Mouse (Mus musculus) hindbrain, embryonic 15.5 days (tissue): ENCODE results near the gene Scn10a. TPM values are rescaled to one million over a fixed set of nuclear protein-coding genes. Genes with fewer than 3 reads are reported as not detected.

Experiments used
- ATAC-seq: fragments of 200-750 bp; cut with Nextera tagmentation; 2 replicates; pipeline ENCODE4 v1.8.0; 2017; ENCODE audit warnings: low read depth, moderate number of reproducible peaks, moderate TSS enrichment; ENCODE audit not compliant: low FRiP score
- H3K27ac ChIP-seq: fragments of 300-500 bp; sonication (generic); replicated peaks from 2 replicates; pipeline ENCODE4 v1.5.1; 2015; ENCODE audit warnings: mild to moderate bottlenecking, inconsistent platforms
- H3K27me3 ChIP-seq: fragments of 300-500 bp; sonication (generic); 2 replicates; pipeline ENCODE4 v1.6.1; 2015; ENCODE audit warnings: control low read depth, inconsistent platforms
- H3K36me3 ChIP-seq: fragments of 300-500 bp; sonication (generic); 2 replicates; pipeline ENCODE4 v1.6.1; 2015; ENCODE audit warnings: control low read depth, inconsistent platforms
- H3K4me1 ChIP-seq: fragments of 300-500 bp; sonication (generic); replicated peaks from 2 replicates; pipeline ENCODE4 v1.6.1; 2015; ENCODE audit warnings: control low read depth, inconsistent platforms
- H3K4me2 ChIP-seq: fragments of 300-500 bp; sonication (generic); 2 replicates; pipeline ENCODE4 v1.6.1; 2015; ENCODE audit warnings: moderate library complexity, mild to moderate bottlenecking, inconsistent platforms
- H3K4me3 ChIP-seq: fragments of 300-500 bp; sonication (generic); 2 replicates; pipeline ENCODE4 v1.5.1; 2015; ENCODE audit warnings: mild to moderate bottlenecking, inconsistent platforms
- H3K9ac ChIP-seq: fragments of 300-500 bp; sonication (generic); 2 replicates; pipeline ENCODE4 v1.6.1; 2015; ENCODE audit warnings: inconsistent platforms
- H3K9me3 ChIP-seq: fragments of 300-500 bp; sonication (generic); 2 replicates; pipeline ENCODE4 v1.6.1; 2016; ENCODE audit warnings: control low read depth, inconsistent platforms
- WGBS: fragments of 180-500 bp; shearing (Covaris S2); methylation state at CpG from one replicate; pipeline ENCODE4 v1.1.7; 2015; 5-methylcytosine and 5-hydroxymethylcytosine counted together
- polyA plus RNA-seq: library from polyadenylated mRNA; unstranded; fragments of >200 nt; fragmentation: Nextera tagmentation; extraction: Ambion mirVana; gene quantifications from 2 replicates; pipeline ENCODE4 v1.2.1, GENCODE M21; 2015

Gene Scn10a
- 0.35 and 1.1 TPM in 2 replicates for polyA plus RNA-seq

GRCm38 (mm10) chr9:119719222-119719621 is at the start of gene Scn10a:
TSS of gene Scn10a (minus strand) at chr9:119719322.
- Histone ChIP-seq H3K27ac (no peak within 1 kb of the TSS), H3K9me3 (no peaks in the 10 kb centered on the region), H3K4me1 (no peaks in the 10 kb centered on the region), H3K4me2 (no peak within 1 kb of the TSS), H3K4me3 (no peak within 1 kb of the TSS), H3K36me3 (no peaks in the 10 kb centered on the region), H3K9ac (no peak within 1 kb of the TSS), H3K27me3 (no peaks in the 10 kb centered on the region)
- 84% methylated on average over 11 of the region's 11 CpGs for WGBS
- ATAC-seq = no peak

GRCm38 (mm10) chr9:119768585-119768984 is 49.5 kb upstream of the Scn10a start:
- Histone ChIP-seq H3K4me3 (no peak overlapping the region), H3K4me1 (no peaks in the 10 kb centered on the region), H3K36me3 (no peaks in the 10 kb centered on the region), H3K4me2 (no peak overlapping the region), H3K27ac (no peak overlapping the region), H3K9me3 (no peaks in the 10 kb centered on the region), H3K27me3 (no peaks in the 10 kb centered on the region), H3K9ac (no peak overlapping the region)
- ATAC-seq = no peak
- WGBS = 49% methylated on average over 7 of the region's 7 CpGs

GRCm38 (mm10) chr9:119760226-119760625 is 41.1 kb upstream of the Scn10a start:
- Histone ChIP-seq H3K27ac (no peak overlapping the region), H3K36me3 (no peaks in the 10 kb centered on the region), H3K27me3 (no peaks in the 10 kb centered on the region), H3K9me3 (no peaks in the 10 kb centered on the region), H3K4me3 (no peak overlapping the region), H3K9ac (no peak overlapping the region), H3K4me2 (no peak overlapping the region), H3K4me1 (no peaks in the 10 kb centered on the region)
- 84% methylated on average over 3 of the region's 3 CpGs for WGBS
- no peak for ATAC-seq

- H3K9me3 ChIP-seq = no peaks in the 10 kb centered on the region
- H3K4me1 ChIP-seq = no peaks in the 10 kb centered on the region
- H3K9ac ChIP-seq = no peak overlapping the region
- H3K27ac ChIP-seq = no peak overlapping the region
- ATAC-seq = no peak
- WGBS = 78% methylated on average over 1 of the region's 1 CpGs
- H3K4me2 ChIP-seq = no peak overlapping the region
- H3K27me3 ChIP-seq = no peaks in the 10 kb centered on the region
- no peak overlapping the region for H3K4me3 ChIP-seq
- H3K36me3 ChIP-seq = no peaks in the 10 kb centered on the region
These were observed 40.3 kb upstream of the Scn10a start for GRCm38 (mm10) chr9:119759457-119759856.

- no peaks in the 10 kb centered on the region for H3K27me3 ChIP-seq
- H3K4me3 ChIP-seq = no peak overlapping the region
- no peaks in the 10 kb centered on the region for H3K4me1 ChIP-seq
- no peaks in the 10 kb centered on the region; the same call in 1 of the 2 replicates for H3K9me3 ChIP-seq
- 0 out of 2 replicates have a peak, but pooled peaks have one; percentile 48 for ATAC-seq
- 17% methylated on average over 5 of the region's 5 CpGs for WGBS
- H3K9ac ChIP-seq = no peak overlapping the region
- no peak overlapping the region for H3K27ac ChIP-seq
- no peaks in the 10 kb centered on the region for H3K36me3 ChIP-seq
- no peak overlapping the region for H3K4me2 ChIP-seq
These were observed 32.4 kb upstream of the Scn10a start for GRCm38 (mm10) chr9:119751507-119751906.

- WGBS = 76% methylated on average over 9 of the region's 9 CpGs
- H3K27ac ChIP-seq = no peak overlapping the region
- H3K4me2 ChIP-seq = no peak overlapping the region
- H3K36me3 ChIP-seq = no peaks in the 10 kb centered on the region
- no peak overlapping the region for H3K9ac ChIP-seq
- no peaks in the 10 kb centered on the region for H3K4me1 ChIP-seq
- H3K27me3 ChIP-seq = no peaks in the 10 kb centered on the region
- no peak overlapping the region for H3K4me3 ChIP-seq
- H3K9me3 ChIP-seq = no peaks in the 10 kb centered on the region; the same call in 1 of the 2 replicates
- no peak for ATAC-seq
These were observed 30.0 kb upstream of the Scn10a start for GRCm38 (mm10) chr9:119749112-119749511.

GRCm38 (mm10) chr9:119743900-119744299 is 24.8 kb upstream of the Scn10a start:
- H3K36me3 ChIP-seq = no peaks in the 10 kb centered on the region
- ATAC-seq = no peak
- no peak overlapping the region for H3K4me3 ChIP-seq
- H3K9ac ChIP-seq = no peak overlapping the region
- no peaks in the 10 kb centered on the region for H3K27me3 ChIP-seq
- no peaks in the 10 kb centered on the region for H3K4me1 ChIP-seq
- H3K4me2 ChIP-seq = no peak overlapping the region
- no peak overlapping the region for H3K27ac ChIP-seq
- 85% methylated on average over 4 of the region's 4 CpGs for WGBS
- H3K9me3 ChIP-seq = no peaks in the 10 kb centered on the region; the same call in 1 of the 2 replicates

- H3K9ac ChIP-seq = no peak overlapping the region
- H3K4me2 ChIP-seq = no peak overlapping the region
- H3K4me1 ChIP-seq = no peaks in the 10 kb centered on the region
- WGBS = 80% methylated on average over 3 of the region's 3 CpGs
- H3K36me3 ChIP-seq = no peaks in the 10 kb centered on the region
- H3K4me3 ChIP-seq = no peak overlapping the region
- no peak overlapping the region for H3K27ac ChIP-seq
- H3K27me3 ChIP-seq = no peaks in the 10 kb centered on the region
- ATAC-seq = no peak
- no peaks in the 10 kb centered on the region; the same call in 1 of the 2 replicates for H3K9me3 ChIP-seq
These were observed 24.2 kb upstream of the Scn10a start for GRCm38 (mm10) chr9:119743312-119743711.

- H3K27ac ChIP-seq = no peak overlapping the region
- no peak for ATAC-seq
- H3K9me3 ChIP-seq = no peaks in the 10 kb centered on the region
- H3K9ac ChIP-seq = no peak overlapping the region
- no peaks in the 10 kb centered on the region for H3K4me1 ChIP-seq
- no peaks in the 10 kb centered on the region for H3K36me3 ChIP-seq
- no peak overlapping the region for H3K4me3 ChIP-seq
- no peak overlapping the region for H3K4me2 ChIP-seq
- H3K27me3 ChIP-seq = no peaks in the 10 kb centered on the region
- 56% methylated on average over 5 of the region's 5 CpGs for WGBS
These were observed 22.1 kb upstream of the Scn10a start for GRCm38 (mm10) chr9:119741101-119741786.

GRCm38 (mm10) chr9:119728412-119729097 is 9.4 kb upstream of the Scn10a start:
- H3K4me3 ChIP-seq = no peak overlapping the region
- H3K9me3 ChIP-seq = no peaks in the 10 kb centered on the region
- H3K27ac ChIP-seq = no peak overlapping the region
- ATAC-seq = no peak
- peaks cover 8% of the 10 kb centered on the region; the same call in 1 of the 2 replicates for H3K4me1 ChIP-seq
- 91% methylated on average over 11 of the region's 11 CpGs for WGBS
- H3K36me3 ChIP-seq = no peaks in the 10 kb centered on the region
- no peak overlapping the region for H3K9ac ChIP-seq
- H3K4me2 ChIP-seq = no peak overlapping the region
- H3K27me3 ChIP-seq = no peaks in the 10 kb centered on the region

- 94% methylated on average over 4 of the region's 4 CpGs for WGBS
- no peak overlapping the region for H3K27ac ChIP-seq
- no peak for ATAC-seq
- no peaks in the 10 kb centered on the region for H3K36me3 ChIP-seq
- no peak overlapping the region for H3K4me3 ChIP-seq
- H3K9me3 ChIP-seq = no peaks in the 10 kb centered on the region
- no peak overlapping the region for H3K4me2 ChIP-seq
- H3K4me1 ChIP-seq = peaks cover 8% of the 10 kb centered on the region; the same call in 1 of the 2 replicates
- no peak overlapping the region for H3K9ac ChIP-seq
- H3K27me3 ChIP-seq = no peaks in the 10 kb centered on the region
These were observed 7.9 kb upstream of the Scn10a start for GRCm38 (mm10) chr9:119726990-119727389.

GRCm38 (mm10) chr9:119725293-119725862 is 6.3 kb upstream of the Scn10a start:
- no peak overlapping the region for H3K9ac ChIP-seq
- H3K36me3 ChIP-seq = no peaks in the 10 kb centered on the region
- no peaks in the 10 kb centered on the region for H3K27me3 ChIP-seq
- WGBS = 66% methylated on average over 6 of the region's 6 CpGs
- ATAC-seq = peak; percentile 51; the same call in 1 of the 2 replicates
- no peak overlapping the region for H3K27ac ChIP-seq
- H3K4me3 ChIP-seq = no peak overlapping the region
- no peak overlapping the region for H3K4me2 ChIP-seq
- no peaks in the 10 kb centered on the region for H3K9me3 ChIP-seq
- H3K4me1 ChIP-seq = 0 out of 2 replicates have a peak, but pooled peaks cover 2% of the 10 kb centered on the region
